In the genomic region with DNA sequence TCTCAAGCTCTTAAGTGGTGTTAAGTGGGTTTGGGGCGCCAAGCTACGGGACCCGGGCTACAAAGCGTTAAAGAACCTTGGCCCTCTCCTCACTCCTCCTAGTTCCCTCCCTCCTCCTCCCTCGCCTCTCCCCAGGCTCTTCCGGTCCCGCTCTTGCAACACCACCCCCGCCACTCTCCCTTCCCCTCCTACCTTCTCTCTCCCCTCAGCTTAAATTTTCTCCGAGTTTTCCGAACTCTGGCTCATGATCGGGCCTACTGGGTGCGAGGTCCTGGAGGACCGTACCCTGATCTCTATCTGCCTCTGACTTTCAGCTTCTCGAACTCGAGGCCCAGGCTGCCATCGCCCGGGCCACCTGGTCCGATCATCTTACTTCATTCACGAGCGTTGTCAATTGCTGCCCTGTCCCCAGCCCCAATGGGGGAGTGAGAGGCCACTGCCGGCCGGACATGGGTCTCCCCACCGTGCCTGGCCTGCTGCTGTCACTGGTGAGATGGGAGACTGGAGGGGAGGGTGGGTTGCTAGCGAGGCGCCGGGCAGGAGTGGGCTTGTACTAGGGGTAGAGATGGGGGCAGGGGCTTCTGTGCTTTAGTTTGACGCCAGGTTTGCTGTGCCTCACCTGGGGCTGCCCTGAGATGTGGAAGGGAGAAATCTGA, we compare ENCODE assay signal across 8 mouse cellular contexts. TPM values are rescaled to one million over a fixed set of nuclear protein-coding genes. Genes with fewer than 3 reads are reported as not detected.
DNase-seq lines count a peak whose midpoint lies in the region; ATAC-seq lines count a peak whose summit lies in the region.

No protein-coding gene starts in this region.

- H3K9ac ChIP-seq in embryonic facial prominence, embryonic 12.5 days: peak overlapping the region; percentile 83
- H3K9ac ChIP-seq in heart, embryonic 15.5 days: peak overlapping the region; percentile 66
- peak overlapping the region; percentile 92 for H3K9ac ChIP-seq in kidney, embryonic 16.5 days (replicated peaks; ENCODE audit: low read length)

- no peaks in the 10 kb centered on the region for H3K27me3 ChIP-seq in embryonic facial prominence, embryonic 12.5 days
- no peaks in the 10 kb centered on the region for H3K27me3 ChIP-seq in heart, embryonic 15.5 days
- H3K27me3 ChIP-seq in kidney, embryonic 16.5 days (ENCODE audit: insufficient read depth, low read length): no peaks in the 10 kb centered on the region
- no peaks in the 10 kb centered on the region; the same call in none of the 2 replicates for H3K27me3 ChIP-seq in splenic B cell, adult 2 months (ENCODE audit: control insufficient read depth, insufficient read depth, low read length, poor library complexity, severe bottlenecking)

- H3K4me3 ChIP-seq in embryonic facial prominence, embryonic 12.5 days: peak overlapping the region; percentile 78
- H3K4me3 ChIP-seq in heart, embryonic 15.5 days: peak overlapping the region; percentile 62
- peak overlapping the region; percentile 83 for H3K4me3 ChIP-seq in kidney, embryonic 16.5 days (ENCODE audit: low read length)

- WGBS in embryonic facial prominence, embryonic 12.5 days: under 1% methylated on average over 25 of the region's 27 CpGs
- WGBS in heart, embryonic 15.5 days: under 1% methylated on average over 27 of the region's 27 CpGs
- WGBS in kidney, embryonic 16.5 days: 0% methylated on average over 26 of the region's 27 CpGs

- H3K9me3 ChIP-seq in embryonic facial prominence, embryonic 12.5 days: no peaks in the 10 kb centered on the region
- no peaks in the 10 kb centered on the region for H3K9me3 ChIP-seq in heart, embryonic 15.5 days (replicated peaks)
- H3K9me3 ChIP-seq in kidney, embryonic 16.5 days (ENCODE audit: low read length): no peaks in the 10 kb centered on the region

- DNase-seq in 3T3-L1 (ENCODE audit: low read depth, low spot score) (peak; percentile 84), NIH3T3 (ENCODE audit: low read depth) (peak; percentile 90)
- peak; percentile 86 for DNase-seq in lung, postnatal 36 days
- peak; percentile 22 for DNase-seq in splenic B cell, adult 2 months (ENCODE audit: low read depth, low spot score)
- DNase-seq in frontal cortex, adult 2 months (ENCODE audit: extremely low spot score in 1 of 2, low spot score in 1 of 2): no peak

- peak; percentile 85 for ATAC-seq in embryonic facial prominence, embryonic 12.5 days (ENCODE audit: insufficient number of reproducible peaks, insufficient read depth, low FRiP score, low TSS enrichment)
- ATAC-seq in heart, embryonic 15.5 days (replicated peaks; ENCODE audit: insufficient number of reproducible peaks, insufficient read depth, low FRiP score, low read depth): peak; percentile 77
- ATAC-seq in kidney, embryonic 16.5 days (ENCODE audit: low FRiP score, low TSS enrichment): peak; percentile 83

- peak overlapping the region; percentile 87 for H3K4me2 ChIP-seq in embryonic facial prominence, embryonic 12.5 days (replicated peaks)
- peak overlapping the region; percentile 94 for H3K4me2 ChIP-seq in heart, embryonic 15.5 days
- peak overlapping the region; percentile 70 for H3K4me2 ChIP-seq in kidney, embryonic 16.5 days (replicated peaks; ENCODE audit: low read depth, low read length)

- H3K27ac ChIP-seq in embryonic facial prominence, embryonic 12.5 days: peak overlapping the region; percentile 88
- H3K27ac ChIP-seq in heart, embryonic 15.5 days: peak overlapping the region; percentile 74
- H3K27ac ChIP-seq in kidney, embryonic 16.5 days (ENCODE audit: low read length): peak overlapping the region; percentile 90

- H3K36me3 ChIP-seq in embryonic facial prominence, embryonic 12.5 days: no peaks in the 10 kb centered on the region
- no peaks in the 10 kb centered on the region for H3K36me3 ChIP-seq in heart, embryonic 15.5 days
- no peaks in the 10 kb centered on the region for H3K36me3 ChIP-seq in kidney, embryonic 16.5 days (ENCODE audit: insufficient read depth, low read length)
- H3K36me3 ChIP-seq in splenic B cell, adult 2 months (ENCODE audit: control insufficient read depth, insufficient read depth, low read length, poor library complexity, severe bottlenecking): no peaks in the 10 kb centered on the region

- H3K4me1 ChIP-seq in embryonic facial prominence, embryonic 12.5 days: peaks cover 37% of the 10 kb centered on the region
- H3K4me1 ChIP-seq in heart, embryonic 15.5 days (replicated peaks): peaks cover 54% of the 10 kb centered on the region
- peaks cover 57% of the 10 kb centered on the region for H3K4me1 ChIP-seq in kidney, embryonic 16.5 days (ENCODE audit: insufficient read depth, low read length)

RNA-seq across cellular contexts. Expression of a gene that starts 0.5 kb away (rescaled TPM):
- polyA plus RNA-seq in embryonic facial prominence, embryonic 12.5 days (2016; fragmentation: Nextera tagmentation; extraction: Ambion mirVana): 49.4 and 51.9 TPM in 2 replicates
- 42.8 and 56.4 TPM in 2 replicates for polyA plus RNA-seq in heart, embryonic 15.5 days (2015; fragmentation: Nextera tagmentation; extraction: Ambion mirVana)
- 91.0 and 93.2 TPM in 2 replicates for polyA plus RNA-seq in kidney, embryonic 16.5 days (2015; fragmentation: Nextera tagmentation; extraction: Ambion mirVana)
- 16.4 and 18.7 TPM in 2 replicates for polyA plus RNA-seq in frontal cortex, adult 2 months (2012; rRNA removed)

RNA-seq across cellular contexts. Expression of a gene that starts 29.2 kb away (rescaled TPM):
- 0.52 and 1.1 TPM in 2 replicates for polyA plus RNA-seq in embryonic facial prominence, embryonic 12.5 days (2016; fragmentation: Nextera tagmentation; extraction: Ambion mirVana)
- 0.81 and 2.8 TPM in 2 replicates for polyA plus RNA-seq in heart, embryonic 15.5 days (2015; fragmentation: Nextera tagmentation; extraction: Ambion mirVana)
- 7.5 and 7.7 TPM in 2 replicates for polyA plus RNA-seq in kidney, embryonic 16.5 days (2015; fragmentation: Nextera tagmentation; extraction: Ambion mirVana)
- 1.6 and 1.7 TPM in 2 replicates for polyA plus RNA-seq in frontal cortex, adult 2 months (2012; rRNA removed)

RNA-seq across cellular contexts. Expression of a gene that starts 30.9 kb away (rescaled TPM):
- polyA plus RNA-seq in embryonic facial prominence, embryonic 12.5 days (2016; fragmentation: Nextera tagmentation; extraction: Ambion mirVana): 0.34 and 0.47 TPM in 2 replicates
- polyA plus RNA-seq in heart, embryonic 15.5 days (2015; fragmentation: Nextera tagmentation; extraction: Ambion mirVana): 0.05 and 0.37 TPM in 2 replicates
- 4.9 and 6.0 TPM in 2 replicates for polyA plus RNA-seq in kidney, embryonic 16.5 days (2015; fragmentation: Nextera tagmentation; extraction: Ambion mirVana)
- polyA plus RNA-seq in frontal cortex, adult 2 months (2012; rRNA removed): 0.04 and 0.13 TPM in 2 replicates

RNA-seq across cellular contexts. Expression of a gene that starts 36.0 kb away (rescaled TPM):
- polyA plus RNA-seq in embryonic facial prominence, embryonic 12.5 days (2016; fragmentation: Nextera tagmentation; extraction: Ambion mirVana): 27.2 and 28.2 TPM in 2 replicates
- polyA plus RNA-seq in heart, embryonic 15.5 days (2015; fragmentation: Nextera tagmentation; extraction: Ambion mirVana): 37.8 and 48.4 TPM in 2 replicates
- 71.6 and 73.7 TPM in 2 replicates for polyA plus RNA-seq in kidney, embryonic 16.5 days (2015; fragmentation: Nextera tagmentation; extraction: Ambion mirVana)
- 13.2 and 14.2 TPM in 2 replicates for polyA plus RNA-seq in frontal cortex, adult 2 months (2012; rRNA removed)

Comparison
In these comparisons a context has a peak if more than half of its experiments do, and no peak if none do; other contexts are left out.
1. DNase-seq: peak in 3T3-L1 (single experiment), NIH3T3 (single experiment), lung, postnatal 36 days (single experiment) and splenic B cell, adult 2 months (single experiment); none in frontal cortex, adult 2 months (0 of 2).
2. Peak in every context shown above with its lines, with median percentiles within 50 percentile points of each other: ATAC-seq, H3K27ac ChIP-seq, H3K4me2 ChIP-seq, H3K4me3 ChIP-seq and H3K9ac ChIP-seq.